Mouse (Mus musculus) myocyte (in vitro differentiated cells): ENCODE measurements around the gene Helz.

Source experiments
- CEBPB ChIP-seq: IDR thresholded peaks from 2 replicates; pipeline ENCODE4 v1.6.1; 2011; ENCODE audit warnings: mild to moderate bottlenecking, moderate library complexity; ENCODE audit not compliant: poor library complexity, insufficient read depth, severe bottlenecking
- E2F4 ChIP-seq: IDR thresholded peaks from one replicate; pipeline ENCODE4 v1.6.1; 2011; ENCODE audit warnings: mild to moderate bottlenecking, control low read depth, moderate library complexity; ENCODE audit not compliant: insufficient read depth
- MAX ChIP-seq: IDR thresholded peaks from one replicate; pipeline ENCODE4 v1.6.1; 2011; ENCODE audit warnings: low read depth, mild to moderate bottlenecking, control low read depth
- MYOD1 ChIP-seq, 3 experiments: IDR thresholded peaks; one replicate each; pipeline ENCODE4 v1.6.1; 2011; ENCODE audit warnings: control low read depth in 2 of 3, low read depth in 2 of 3, mild to moderate bottlenecking in 2 of 3, moderate library complexity in 1 of 3; ENCODE audit not compliant: insufficient read length in 2 of 3, control insufficient read depth in 1 of 3
- MYOG ChIP-seq, 3 experiments: IDR thresholded peaks; one replicate each; pipeline ENCODE4 v1.6.1; 2011; ENCODE audit warnings: control low read depth in 2 of 3, low read depth in 2 of 3, mild to moderate bottlenecking in 2 of 3; ENCODE audit not compliant: insufficient read length in 2 of 3, control insufficient read depth in 1 of 3, insufficient read depth in 1 of 3
- POLR2A ChIP-seq: IDR thresholded peaks from one replicate; pipeline ENCODE4 v1.6.1; 2011; ENCODE audit warnings: low read depth, mild to moderate bottlenecking, control low read depth, moderate library complexity; ENCODE audit not compliant: insufficient read length
- POLR2AphosphoS2 ChIP-seq: IDR thresholded peaks from one replicate; pipeline ENCODE4 v1.6.1; 2011; ENCODE audit warnings: low read depth, control low read depth; ENCODE audit not compliant: insufficient read length
- REST ChIP-seq: IDR thresholded peaks from one replicate; pipeline ENCODE4 v1.6.1; 2011; ENCODE audit warnings: mild to moderate bottlenecking, control low read depth, moderate library complexity; ENCODE audit not compliant: insufficient read depth, insufficient read length
- SRF ChIP-seq: IDR thresholded peaks from one replicate; pipeline ENCODE4 v1.6.1; 2011; ENCODE audit warnings: low read depth; ENCODE audit not compliant: control insufficient read depth, insufficient read length
- TCF12 ChIP-seq: IDR thresholded peaks from one replicate; pipeline ENCODE4 v1.6.1; 2011; ENCODE audit warnings: mild to moderate bottlenecking, control low read depth; ENCODE audit not compliant: poor library complexity, insufficient read depth, severe bottlenecking
- TCF3 ChIP-seq: IDR thresholded peaks from one replicate; pipeline ENCODE4 v1.6.1; 2011; ENCODE audit warnings: low read depth, control low read depth; ENCODE audit not compliant: insufficient read length
- USF1 ChIP-seq: IDR thresholded peaks from one replicate; pipeline ENCODE4 v1.6.1; 2011; ENCODE audit warnings: low read depth, mild to moderate bottlenecking, control low read depth, moderate library complexity

DNA sequence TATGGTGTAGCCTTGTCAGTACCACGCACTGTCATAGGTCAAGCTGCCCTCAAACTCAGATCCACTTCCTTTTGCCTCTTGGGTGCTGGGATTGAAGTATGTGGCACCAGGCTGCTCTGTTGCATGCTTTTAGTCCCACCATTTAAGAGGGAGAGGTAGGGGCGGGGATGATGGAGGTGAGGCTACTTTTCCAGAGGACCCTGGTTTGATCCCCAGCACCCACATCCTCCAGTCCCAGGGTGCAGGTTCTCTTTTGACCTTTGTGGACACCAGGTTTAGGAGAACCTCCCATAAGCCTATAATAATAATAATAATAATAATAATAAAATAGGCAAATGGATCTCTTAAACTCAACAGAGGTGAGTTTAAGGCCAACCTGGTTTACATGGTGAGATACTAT lies 23.6 kb downstream of the Helz start:
- TF ChIP-seq SRF, result no peak
- no peak for TF ChIP-seq TCF3
- TF ChIP-seq MYOD1 (IDR thresholded peaks at IDR 0.05; ENCODE audit: control insufficient read depth in 1 of 3, insufficient read length in 2 of 3, low read depth in 2 of 3), result no peak
- no peak for TF ChIP-seq MYOG (IDR thresholded peaks at IDR 0.05; ENCODE audit: control insufficient read depth in 1 of 3, insufficient read depth in 1 of 3, insufficient read length in 2 of 3, low read depth in 2 of 3)
- TF ChIP-seq POLR2A, result no peak
- TF ChIP-seq TCF12, result no peak
- no peak for TF ChIP-seq MAX
- TF ChIP-seq POLR2AphosphoS2, result no peak
- TF ChIP-seq REST, result no peak
- no peak for TF ChIP-seq USF1
- TF ChIP-seq E2F4, result no peak
- no peak for TF ChIP-seq CEBPB
